Mouse (Mus musculus) heart, postnatal 0 days (tissue): ENCODE data around the gene Adarb2. TPM values are rescaled to one million over a fixed set of nuclear protein-coding genes. Genes with fewer than 3 reads are reported as not detected.

Experiments
- ATAC-seq: fragments of 200-750 bp; cut with Nextera tagmentation; 2 replicates; pipeline ENCODE4 v1.8.0; 2017; ENCODE audit warnings: low read depth, moderate number of reproducible peaks, moderate library complexity; ENCODE audit not compliant: insufficient read depth
- DNase-seq: peaks from one replicate; pipeline ENCODE4 v3.0.0-alpha.2; 2016; ENCODE audit warnings: low spot score
- H3K27ac ChIP-seq: fragments of 300-500 bp; sonication (generic); 2 replicates; pipeline ENCODE4 v1.5.1; 2014; ENCODE audit warnings: low read depth, mild to moderate bottlenecking
- H3K27me3 ChIP-seq: fragments of 300-500 bp; sonication (generic); 2 replicates; pipeline ENCODE4 v1.6.1; 2014; ENCODE audit warnings: low read length, mixed read lengths; ENCODE audit not compliant: control insufficient read depth, insufficient read depth
- H3K36me3 ChIP-seq: fragments of 300-500 bp; sonication (generic); replicated peaks from 2 replicates; pipeline ENCODE4 v1.6.1; 2014; ENCODE audit warnings: low read length, mixed read lengths; ENCODE audit not compliant: control insufficient read depth, insufficient read depth
- H3K4me1 ChIP-seq: fragments of 300-500 bp; sonication (generic); 2 replicates; pipeline ENCODE4 v1.6.1; 2014; ENCODE audit warnings: antibody characterized with exemption; ENCODE audit not compliant: control insufficient read depth, insufficient read depth
- H3K4me2 ChIP-seq: fragments of 300-500 bp; sonication (generic); 2 replicates; pipeline ENCODE4 v1.6.1; 2014; ENCODE audit warnings: low read depth, mild to moderate bottlenecking, low read length, moderate library complexity
- H3K4me3 ChIP-seq: fragments of 300-500 bp; sonication (generic); 2 replicates; pipeline ENCODE4 v1.5.1; 2014; ENCODE audit warnings: low read depth, low read length
- H3K9ac ChIP-seq: fragments of 300-500 bp; sonication (generic); replicated peaks from 2 replicates; pipeline ENCODE4 v1.6.1; 2014; ENCODE audit warnings: low read depth, low read length, mixed read lengths
- H3K9me3 ChIP-seq: fragments of 300-500 bp; sonication (generic); replicated peaks from 2 replicates; pipeline ENCODE4 v1.6.1; 2016; ENCODE audit warnings: low read length; ENCODE audit not compliant: control insufficient read depth
- CTCF ChIP-seq: IDR thresholded peaks from 2 replicates; pipeline ENCODE4 v1.5.1; 2016; ENCODE audit warnings: antibody characterized with exemption, control low read depth, low read depth
- EP300 ChIP-seq: IDR thresholded peaks from 2 replicates; pipeline ENCODE4 v1.6.1; 2016; ENCODE audit warnings: antibody characterized with exemption, low read depth
- WGBS: fragments of 180-500 bp; shearing (Covaris S2); extraction: QIAGEN DNeasy Blood & Tissue Kit; methylation state at CpG from one replicate; pipeline ENCODE4 v1.1.7; 2014; 5-methylcytosine and 5-hydroxymethylcytosine counted together
- polyA plus RNA-seq: library from polyadenylated mRNA; unstranded; fragments of >200 nt; fragmentation: Nextera tagmentation; extraction: Ambion mirVana; gene quantifications from 2 replicates; pipeline ENCODE4 v1.2.1, GENCODE M21; 2015
- total RNA-seq: library from RNA; depleted of rRNA; stranded (reverse); fragments of >200 nt; gene quantifications from 2 replicates; pipeline ENCODE4 v1.2.3, GENCODE M21; 2014; ENCODE audit warnings: low replicate concordance

Adarb2 gene
- total and polyA plus RNA-seq, 2 experiments from 2014 or later = not detected

DNA sequence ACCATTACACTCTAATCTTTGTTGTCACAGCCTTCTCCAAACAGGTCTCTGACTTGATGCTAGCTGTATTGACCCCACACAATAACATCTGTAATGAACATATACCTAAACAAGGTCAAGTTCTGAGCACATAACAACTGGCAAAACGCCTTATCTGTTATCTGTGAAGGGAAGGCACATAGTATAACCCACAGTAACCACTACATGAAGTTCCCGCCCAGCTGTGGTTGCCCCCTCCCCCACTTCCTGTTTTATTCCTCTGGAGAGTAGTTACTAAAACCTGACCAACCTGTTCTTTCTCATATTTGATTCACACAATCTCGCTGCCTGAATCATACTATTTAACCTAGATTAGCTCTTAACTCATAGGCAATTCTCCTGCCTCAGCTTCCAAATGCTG is 254.2 kb downstream of the Adarb2 start:
- Histone ChIP-seq H3K27me3 (no peaks in the 10 kb centered on the region), H3K9me3 (no peaks in the 10 kb centered on the region), H3K9ac (no peak overlapping the region), H3K36me3 (no peaks in the 10 kb centered on the region), H3K4me1 (no peaks in the 10 kb centered on the region), H3K4me3 (no peak overlapping the region), H3K4me2 (no peak overlapping the region), H3K27ac (no peak overlapping the region)
- TF ChIP-seq CTCF = no peak
- no peak for TF ChIP-seq EP300
- WGBS = 45% methylated on average over 3 of the region's 3 CpGs
- DNase-seq = no peak
- ATAC-seq = no peak

DNA sequence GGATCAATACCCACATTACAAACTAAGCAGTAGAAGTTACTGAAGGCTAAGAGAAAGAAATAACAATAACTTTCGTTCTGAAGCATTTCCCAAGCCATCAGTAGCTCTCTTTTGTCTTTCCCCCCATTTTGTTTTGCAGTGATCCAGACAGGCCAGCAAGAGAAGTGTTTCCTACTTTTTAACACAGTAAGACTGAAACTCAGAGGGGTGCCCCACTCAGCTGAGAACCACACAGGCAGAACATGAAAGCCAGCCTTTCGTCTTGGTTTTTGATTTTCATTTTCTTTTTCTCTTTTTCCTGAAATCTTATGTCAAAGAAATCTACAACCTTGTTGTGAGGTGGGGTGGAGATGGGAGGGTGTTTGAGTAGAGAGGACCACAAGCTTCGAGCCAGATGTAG is 255.2 kb downstream of the Adarb2 start:
- no peaks in the 10 kb centered on the region for H3K4me1 ChIP-seq
- no peaks in the 10 kb centered on the region for H3K9me3 ChIP-seq
- H3K27me3 ChIP-seq = no peaks in the 10 kb centered on the region
- H3K27ac ChIP-seq = no peak overlapping the region
- H3K4me3 ChIP-seq = no peak overlapping the region
- WGBS = 58% methylated on average over 3 of the region's 3 CpGs
- TF ChIP-seq EP300 (no peak), CTCF (no peak)
- DNase-seq = no peak
- no peak overlapping the region for H3K9ac ChIP-seq
- H3K4me2 ChIP-seq = no peak overlapping the region
- no peak for ATAC-seq
- H3K36me3 ChIP-seq = no peaks in the 10 kb centered on the region

DNA sequence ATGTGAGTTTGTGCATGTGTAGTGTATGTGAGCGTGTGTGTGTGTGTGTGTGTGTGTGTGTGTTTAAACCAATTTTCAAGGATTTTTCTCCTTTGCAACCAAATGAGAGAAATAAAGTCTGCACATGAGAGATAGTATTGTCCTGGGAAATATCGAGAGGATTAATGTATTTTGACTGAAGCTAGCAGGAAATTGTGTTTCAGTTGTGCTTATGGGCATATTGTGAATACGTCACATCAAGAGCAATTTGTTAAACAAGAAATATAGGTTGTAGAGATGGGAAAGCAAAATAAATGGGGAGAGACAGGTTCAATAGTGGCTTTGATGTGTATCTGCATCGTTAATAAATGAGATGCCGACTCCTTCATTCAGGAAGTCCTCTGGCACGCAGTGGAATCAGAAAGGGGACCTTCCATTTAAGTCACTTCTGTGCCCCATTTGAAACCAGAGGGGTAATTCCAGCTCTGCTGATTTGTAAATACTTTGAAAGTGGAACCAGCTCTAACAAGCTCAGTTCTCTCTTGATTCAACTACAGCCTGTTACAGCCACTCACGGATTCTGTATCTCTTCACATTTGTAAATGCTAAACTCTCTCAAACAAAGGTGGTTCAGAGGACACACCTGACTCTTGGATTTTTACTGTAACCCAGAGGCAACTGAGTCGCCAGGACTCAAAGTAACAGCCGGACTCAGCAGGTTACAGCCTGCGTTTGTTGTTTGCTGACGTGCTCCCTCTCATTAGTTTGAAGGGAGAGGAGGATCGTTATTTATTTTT is 265.1 kb downstream of the Adarb2 start:
- H3K4me2 ChIP-seq = no peak overlapping the region
- no peak for TF ChIP-seq CTCF
- no peak for TF ChIP-seq EP300
- 73% methylated on average over 12 of the region's 12 CpGs for WGBS
- H3K4me1 ChIP-seq = no peaks in the 10 kb centered on the region
- DNase-seq (no peak), ATAC-seq (no peak)
- H3K4me3 ChIP-seq = no peak overlapping the region
- no peaks in the 10 kb centered on the region for H3K36me3 ChIP-seq
- H3K9ac ChIP-seq = no peak overlapping the region
- no peak overlapping the region for H3K27ac ChIP-seq
- no peaks in the 10 kb centered on the region for H3K9me3 ChIP-seq
- no peaks in the 10 kb centered on the region for H3K27me3 ChIP-seq

DNA sequence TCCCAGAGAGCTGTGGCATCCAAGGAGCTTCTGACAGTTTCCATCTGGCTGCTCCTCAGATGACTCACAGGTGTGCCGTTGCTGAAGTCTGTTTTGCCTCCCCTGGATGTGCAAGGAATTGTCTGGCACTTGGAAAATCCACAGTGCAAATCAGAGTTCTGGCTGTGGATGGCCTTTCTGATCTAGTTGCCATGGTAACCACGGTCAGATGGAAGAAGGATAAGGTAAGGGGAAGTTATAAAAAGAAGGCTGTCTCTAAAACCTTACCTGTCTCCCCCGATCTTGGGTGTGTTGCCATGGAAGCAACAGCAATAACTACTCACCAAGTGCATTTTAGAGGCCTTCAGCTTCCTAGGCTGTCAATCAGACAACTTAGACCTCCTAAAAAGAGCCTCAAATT is 273.6 kb downstream of the Adarb2 start:
- Histone ChIP-seq H3K27ac (no peak overlapping the region), H3K9me3 (no peaks in the 10 kb centered on the region), H3K27me3 (no peaks in the 10 kb centered on the region), H3K4me3 (no peak overlapping the region), H3K36me3 (no peaks in the 10 kb centered on the region), H3K4me1 (no peaks in the 10 kb centered on the region), H3K9ac (no peak overlapping the region), H3K4me2 (no peak overlapping the region)
- no peak for DNase-seq
- WGBS = 64% methylated on average over 3 of the region's 3 CpGs
- ATAC-seq = no peak
- TF ChIP-seq CTCF (no peak), EP300 (no peak)

DNA sequence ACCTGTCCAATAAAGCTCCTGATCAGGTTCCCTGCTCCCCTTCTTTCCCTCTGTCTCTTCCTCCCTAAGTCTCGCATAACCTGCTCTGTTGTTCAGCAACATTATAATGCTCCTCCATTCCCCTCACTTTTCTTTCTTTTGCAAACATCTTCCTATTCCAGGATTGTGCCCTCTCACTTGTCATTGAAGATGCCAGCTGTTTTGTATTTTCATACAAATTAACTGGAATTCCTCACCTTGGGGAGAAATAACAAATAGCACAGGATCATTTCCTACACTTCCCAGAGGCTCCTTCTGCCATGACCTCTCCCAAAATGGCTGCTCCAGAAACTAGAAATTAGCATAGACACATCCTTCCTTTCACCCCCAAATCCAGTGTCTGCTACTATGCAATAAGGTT is 276.1 kb downstream of the Adarb2 start:
- Histone ChIP-seq H3K36me3 (no peaks in the 10 kb centered on the region), H3K9ac (no peak overlapping the region), H3K4me2 (no peak overlapping the region), H3K9me3 (no peaks in the 10 kb centered on the region), H3K4me1 (no peaks in the 10 kb centered on the region), H3K27me3 (no peaks in the 10 kb centered on the region), H3K4me3 (no peak overlapping the region), H3K27ac (no peak overlapping the region)
- DNase-seq (no peak), ATAC-seq (no peak)
- TF ChIP-seq EP300 (no peak), CTCF (no peak)
- 82% methylated on average over 1 of the region's 1 CpGs for WGBS

DNA sequence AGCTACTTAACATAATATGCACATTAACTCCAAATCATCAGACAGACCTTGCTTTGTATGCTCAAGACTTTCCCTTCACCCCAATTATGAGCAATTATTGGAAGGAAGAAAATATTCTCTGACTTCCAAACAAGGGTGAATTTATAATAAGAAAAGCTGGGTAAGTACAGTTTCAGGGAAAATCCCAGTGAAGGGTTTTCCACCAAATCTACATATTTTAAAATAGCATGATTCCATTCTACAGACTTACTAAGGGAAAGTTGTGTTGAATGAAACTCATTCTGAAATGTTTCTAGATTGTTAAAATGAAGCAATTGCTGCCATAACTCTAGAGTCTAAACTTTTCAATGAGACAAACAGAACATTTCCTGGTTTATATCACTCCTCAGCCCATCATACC is 277.3 kb downstream of the Adarb2 start:
- no peak for TF ChIP-seq CTCF
- TF ChIP-seq EP300 = no peak
- no peaks in the 10 kb centered on the region for H3K9me3 ChIP-seq
- no peak overlapping the region for H3K27ac ChIP-seq
- H3K27me3 ChIP-seq = no peaks in the 10 kb centered on the region
- no peaks in the 10 kb centered on the region for H3K36me3 ChIP-seq
- H3K4me2 ChIP-seq = no peak overlapping the region
- H3K4me1 ChIP-seq = no peaks in the 10 kb centered on the region
- DNase-seq = no peak
- ATAC-seq = no peak
- H3K4me3 ChIP-seq = no peak overlapping the region
- H3K9ac ChIP-seq = no peak overlapping the region
